Mouse (Mus musculus): ENCODE measurements around the gene Dnaic1.

Gene Dnaic1

DNA sequence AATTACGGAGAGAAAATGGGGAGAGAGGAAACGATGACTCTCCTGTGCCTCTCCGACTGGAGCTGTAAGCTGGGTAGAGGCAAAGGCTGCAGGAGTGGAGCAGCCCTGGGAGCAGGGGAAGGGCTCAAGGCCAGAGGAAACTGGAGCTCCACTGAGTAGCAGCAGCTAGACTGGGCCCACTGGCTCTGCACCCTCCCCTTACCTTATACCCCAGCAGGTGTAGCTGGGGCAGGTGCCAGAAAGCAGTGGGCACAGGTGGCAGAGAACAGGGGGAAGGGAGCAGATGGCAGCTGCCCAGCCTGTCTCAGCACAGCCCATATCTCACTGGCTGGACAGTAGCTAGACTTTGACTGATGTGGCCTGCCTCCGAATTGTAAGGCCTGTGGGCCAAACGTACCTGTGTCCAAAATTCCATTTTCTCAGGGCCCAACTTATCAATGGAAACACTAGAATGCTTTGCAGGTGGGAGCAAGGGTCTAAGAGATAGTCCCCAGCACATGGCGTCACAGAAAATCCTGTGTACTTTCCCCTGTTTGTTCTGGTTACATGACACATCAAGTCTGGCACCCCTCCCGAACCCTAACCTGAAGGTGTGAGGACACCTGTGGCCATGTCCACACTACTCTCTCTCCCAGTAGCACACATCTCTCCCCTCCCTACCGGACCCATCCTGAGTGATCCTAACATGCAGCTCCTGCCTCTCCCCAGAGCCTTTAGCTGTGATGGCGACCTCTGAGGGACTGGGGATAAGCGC, 67.5 kb downstream of the Dnaic1 start:
- DNase-seq, result no peak

DNA sequence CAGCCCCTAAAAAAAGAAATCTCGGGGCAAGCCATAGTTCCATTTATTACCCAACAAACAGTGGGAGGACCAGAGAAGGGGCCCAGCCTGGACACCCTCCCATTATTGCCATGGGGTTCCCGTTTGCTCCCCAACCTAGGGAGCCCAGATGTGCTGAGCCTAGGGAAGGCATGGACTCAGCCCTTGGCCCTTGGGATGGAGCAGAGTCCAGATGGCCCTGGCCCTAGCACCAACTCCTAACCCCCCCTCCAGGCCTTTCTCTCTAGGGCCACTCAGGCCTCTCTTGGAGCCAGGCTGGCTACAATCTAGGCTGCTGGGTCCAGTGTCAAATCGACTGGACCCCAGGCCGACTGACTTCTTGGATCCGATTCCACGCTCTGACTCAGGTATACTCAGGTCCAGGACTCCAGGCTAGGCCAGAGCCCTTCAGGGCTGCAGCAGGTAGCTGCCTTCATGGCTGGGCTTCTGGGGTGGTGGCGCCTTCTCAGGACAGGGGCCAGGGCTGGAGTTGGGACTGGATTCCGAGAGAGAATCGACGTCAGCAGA, 68.7 kb downstream of the Dnaic1 start:
- DNase-seq, result no peak

DNA sequence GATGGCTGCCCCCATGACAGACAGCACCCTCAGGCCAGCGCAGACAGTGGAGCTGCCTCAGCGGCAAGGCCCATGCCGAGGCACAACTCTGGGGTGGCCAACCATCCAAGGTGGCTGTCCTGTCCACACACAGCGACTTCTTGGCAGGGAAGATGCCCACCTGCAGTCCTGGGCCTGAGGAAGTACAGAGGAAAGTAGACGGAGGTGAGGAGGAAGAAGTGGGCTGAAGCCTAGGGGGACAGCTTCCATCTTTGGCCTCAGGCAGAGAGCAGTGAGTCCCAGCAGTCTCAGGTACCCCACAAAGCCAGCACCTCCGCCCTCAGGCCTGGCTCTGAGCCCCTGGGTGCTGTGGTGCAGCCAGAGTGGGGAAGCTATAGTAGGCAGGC, 69.2 kb downstream of the Dnaic1 start:
- DNase-seq, result peak in 1 of 2 experiments; percentile 20

DNA sequence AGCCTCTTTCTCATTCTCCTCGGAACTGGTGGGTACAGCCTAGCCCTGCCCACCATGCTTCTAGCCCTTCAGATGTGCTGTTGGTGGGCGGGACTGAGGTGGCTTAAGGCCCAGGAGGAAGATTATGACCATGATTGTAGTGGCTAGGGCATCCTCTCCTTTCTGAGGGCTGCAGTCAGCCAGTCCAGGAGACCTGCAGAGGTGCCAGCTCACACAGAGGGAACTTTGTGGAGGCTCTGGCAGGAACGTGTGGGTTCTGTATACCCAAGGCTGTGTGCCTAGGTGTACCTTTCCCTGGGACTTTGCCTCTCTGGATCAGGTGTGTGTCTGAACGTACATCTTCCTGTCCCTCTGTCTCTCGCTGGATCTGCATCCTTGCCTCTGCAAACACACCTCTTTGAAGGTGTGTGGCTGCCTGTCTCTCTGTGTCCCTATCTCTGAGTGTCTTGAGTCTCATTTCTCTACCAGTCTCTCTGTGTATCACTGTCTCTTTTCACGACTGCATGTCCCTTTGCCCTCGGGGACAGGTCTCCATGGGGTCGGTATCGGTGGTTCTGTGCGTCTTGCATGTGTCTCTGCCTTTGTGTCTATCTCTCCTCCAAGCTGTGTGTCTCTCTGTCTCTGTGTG, 69.8 kb downstream of the Dnaic1 start:
- peak in 1 of 2 experiments; percentile 15 for DNase-seq

DNA sequence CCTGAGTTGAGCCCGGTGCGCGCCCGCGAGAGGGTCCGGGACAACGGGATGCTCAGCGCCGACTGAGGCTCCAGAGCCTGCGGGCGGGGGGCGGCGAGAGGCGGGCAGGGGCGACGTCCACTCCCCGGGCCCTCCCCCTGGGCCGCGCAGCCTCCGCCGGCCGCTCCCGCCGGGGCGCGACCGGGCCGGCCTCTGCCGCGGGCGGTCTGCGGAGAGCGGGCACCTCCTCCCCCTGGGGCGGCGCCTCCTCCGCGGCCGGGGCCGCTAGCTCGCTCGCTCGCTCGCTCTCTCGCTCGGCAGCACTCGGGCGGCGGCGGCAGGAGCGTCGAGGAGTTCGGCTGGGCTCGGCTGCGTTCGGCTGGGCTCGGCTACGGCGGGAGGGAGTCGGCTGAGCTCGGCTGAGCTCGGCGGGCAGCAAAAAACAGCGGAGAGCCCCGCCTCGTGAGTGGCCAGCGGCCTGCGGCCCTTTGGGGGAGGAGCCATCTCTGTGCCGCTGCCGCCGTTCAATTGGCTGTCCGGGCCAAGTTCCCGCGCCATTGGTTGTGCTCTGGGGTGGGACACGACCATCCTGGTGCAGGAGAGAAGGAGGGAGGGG, 70.4 kb downstream of the Dnaic1 start, which contains the start of gene Enho:
TSS of gene Enho (minus strand) at position 412 of the 595 bp plus-strand sequence.
- DNase-seq, result peak; percentile 96 to 98

DNA sequence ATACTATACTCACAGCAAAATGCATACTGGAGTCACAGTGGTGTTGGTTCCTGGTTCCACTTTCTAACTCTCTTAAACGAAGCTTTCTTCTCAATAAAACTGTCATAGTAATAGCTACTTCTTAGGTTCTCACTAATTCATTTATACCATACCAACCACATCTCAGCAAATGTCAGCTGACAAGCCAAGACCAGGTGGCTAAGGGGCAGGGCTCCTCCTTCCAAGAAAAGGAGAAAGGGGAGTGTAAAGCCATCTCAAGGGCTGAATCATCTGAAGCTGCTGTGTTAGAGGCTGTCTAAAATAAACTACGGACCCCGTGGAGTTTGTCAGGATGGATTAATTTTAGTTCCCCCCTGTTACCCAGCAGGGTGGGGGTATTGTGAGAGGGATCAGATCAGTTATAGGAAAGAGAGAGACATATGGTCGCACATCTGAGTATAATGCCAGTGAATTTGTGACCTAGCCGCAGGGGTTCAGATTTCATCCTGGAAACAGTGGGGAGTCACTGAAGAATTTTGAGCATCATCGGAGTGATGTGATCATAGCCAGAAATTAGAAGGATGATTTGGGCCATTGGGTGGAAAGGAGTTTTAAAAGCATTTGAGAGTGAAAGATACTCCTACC, 71.7 kb downstream of the Dnaic1 start:
- DNase-seq, result no peak

DNA sequence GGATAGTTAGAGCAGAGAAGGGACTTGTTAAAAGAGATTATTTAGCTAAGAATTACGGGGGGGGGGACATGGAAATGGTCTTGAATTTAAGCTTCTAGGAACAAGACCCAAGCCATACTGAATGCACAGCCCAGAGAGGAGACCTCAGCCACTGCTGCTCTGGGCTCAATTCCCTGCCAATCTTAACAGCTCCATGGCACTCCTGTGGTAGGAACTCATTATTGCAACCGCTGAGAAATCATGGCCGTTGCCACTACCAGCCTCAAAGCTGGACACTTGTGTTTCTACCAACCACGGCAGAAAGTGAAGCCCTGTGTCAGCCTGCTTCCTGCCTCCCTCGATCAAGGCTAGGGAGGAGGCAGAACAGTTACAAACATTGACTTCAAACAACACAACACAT, 75.9 kb downstream of the Dnaic1 start:
- DNase-seq, result peak; percentile 32 to 65

DNA sequence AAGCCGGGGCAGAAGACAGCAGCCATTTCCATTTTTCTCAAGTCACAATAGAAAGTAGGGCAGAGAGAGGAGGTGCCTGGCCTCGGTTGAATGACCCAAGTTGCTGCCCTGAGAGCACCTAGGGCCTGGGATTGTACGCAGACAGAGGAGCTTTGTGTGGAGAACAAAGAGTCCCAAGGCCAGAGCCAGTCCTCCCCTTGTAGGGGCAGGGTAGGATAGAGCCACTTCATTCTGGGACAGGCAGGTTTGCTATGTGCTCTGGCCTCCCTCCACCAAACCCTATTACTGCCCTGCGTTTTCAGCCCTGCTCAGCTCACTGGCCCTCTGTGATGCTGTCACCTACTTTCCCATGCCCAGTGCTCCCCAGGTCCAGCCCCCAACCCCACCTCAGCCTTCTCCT, 78.6 kb downstream of the Dnaic1 start:
- no peak for DNase-seq

DNA sequence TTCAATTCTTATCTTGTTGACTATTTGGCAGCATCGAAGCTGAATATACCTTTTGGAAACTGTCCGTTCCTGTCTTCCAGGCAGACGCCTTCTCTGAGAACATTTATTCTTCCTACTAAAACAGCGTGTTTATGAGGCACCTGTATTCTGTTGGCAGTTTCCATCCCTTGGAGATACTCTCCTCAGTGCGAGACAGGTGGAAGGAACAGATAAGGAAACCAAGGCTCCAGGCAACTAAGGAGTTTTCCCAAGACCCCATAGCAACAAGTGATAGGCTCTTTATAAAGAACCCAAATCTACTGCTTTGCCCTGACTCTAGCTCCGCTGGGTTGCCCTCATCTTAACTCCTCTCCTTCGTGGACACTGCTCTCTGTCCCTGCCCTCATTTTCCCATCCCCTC, 79.1 kb downstream of the Dnaic1 start:
- no peak for DNase-seq

DNA sequence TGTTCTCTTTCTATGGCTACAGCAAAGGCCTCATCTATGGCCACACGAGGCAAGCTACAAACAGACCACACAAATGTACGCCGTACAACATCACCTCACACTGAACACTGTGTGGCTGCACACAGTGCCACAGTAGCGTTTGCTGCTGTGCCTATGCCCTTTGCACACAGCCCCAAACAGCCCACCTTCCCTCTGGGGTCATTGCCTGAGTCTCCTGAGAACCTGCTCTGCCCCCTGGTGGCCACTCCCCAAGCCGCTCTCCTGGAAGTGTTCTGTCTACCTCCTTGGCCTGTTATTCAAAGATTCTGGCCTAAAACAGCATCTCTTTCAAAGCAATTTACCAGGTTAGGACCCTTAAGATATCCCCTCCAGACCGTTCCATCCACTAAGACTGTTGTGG, 83.7 kb downstream of the Dnaic1 start:
- peak; percentile 70 to 80 for DNase-seq

DNA sequence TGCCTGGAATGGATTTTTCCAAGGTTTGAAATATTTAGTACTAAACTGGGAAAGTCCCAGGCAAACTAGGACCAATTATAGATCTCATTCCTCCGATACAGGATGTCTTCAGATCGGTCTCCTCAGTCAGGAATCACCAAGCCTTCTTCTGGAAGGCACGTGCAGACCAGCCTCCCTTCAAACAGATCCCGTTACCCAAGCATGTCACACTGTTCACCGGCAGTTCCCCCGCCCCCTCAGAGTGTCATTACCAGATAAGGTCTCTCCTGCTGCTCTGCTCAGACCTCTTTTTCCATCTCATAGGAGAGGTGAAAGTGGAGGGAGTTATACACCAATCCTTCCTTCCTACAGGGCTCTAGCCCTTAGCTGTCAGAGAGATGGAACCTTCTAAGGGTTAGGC, 84.2 kb downstream of the Dnaic1 start:
- DNase-seq, result no peak

DNA sequence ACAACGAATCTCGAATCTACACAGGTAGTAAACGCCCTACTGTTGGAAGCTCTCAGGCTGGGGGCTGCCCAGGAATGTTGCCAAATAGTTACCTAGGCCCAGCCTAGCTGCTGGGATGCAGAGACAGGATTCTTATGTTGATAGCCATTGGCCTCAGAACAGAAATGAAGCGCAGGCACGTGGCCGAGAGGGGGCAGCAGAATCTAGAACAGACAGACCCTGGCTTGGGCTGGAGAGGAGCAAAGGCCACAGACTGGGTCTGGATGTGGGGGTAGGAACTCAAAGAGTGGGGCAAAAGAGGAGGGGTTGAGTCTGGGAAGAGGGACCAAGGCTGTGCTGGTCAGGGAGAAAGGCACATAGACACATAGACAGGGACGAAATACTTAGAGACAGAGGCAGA, 84.6 kb downstream of the Dnaic1 start:
- DNase-seq, result peak; percentile 63 to 74

DNA sequence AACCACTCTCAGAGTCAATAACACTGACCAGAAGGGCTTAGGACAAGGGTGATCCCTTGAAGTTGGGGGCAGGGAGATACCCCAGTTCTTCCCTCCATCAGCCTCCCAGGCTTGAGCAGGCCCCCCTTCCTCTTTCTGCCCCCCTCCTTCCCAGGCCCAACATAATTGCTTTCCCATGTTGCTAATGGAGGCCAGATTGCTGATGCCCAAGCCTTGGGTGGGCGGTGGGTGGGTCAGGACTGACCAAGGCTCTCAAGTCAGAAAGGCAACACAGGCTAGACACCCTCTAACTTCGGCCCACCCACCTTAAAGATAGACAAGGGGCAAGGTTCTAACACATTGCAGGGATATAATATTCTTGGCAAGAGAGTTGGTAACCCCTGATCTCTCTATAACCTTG, 86.0 kb downstream of the Dnaic1 start:
- DNase-seq, result no peak

DNA sequence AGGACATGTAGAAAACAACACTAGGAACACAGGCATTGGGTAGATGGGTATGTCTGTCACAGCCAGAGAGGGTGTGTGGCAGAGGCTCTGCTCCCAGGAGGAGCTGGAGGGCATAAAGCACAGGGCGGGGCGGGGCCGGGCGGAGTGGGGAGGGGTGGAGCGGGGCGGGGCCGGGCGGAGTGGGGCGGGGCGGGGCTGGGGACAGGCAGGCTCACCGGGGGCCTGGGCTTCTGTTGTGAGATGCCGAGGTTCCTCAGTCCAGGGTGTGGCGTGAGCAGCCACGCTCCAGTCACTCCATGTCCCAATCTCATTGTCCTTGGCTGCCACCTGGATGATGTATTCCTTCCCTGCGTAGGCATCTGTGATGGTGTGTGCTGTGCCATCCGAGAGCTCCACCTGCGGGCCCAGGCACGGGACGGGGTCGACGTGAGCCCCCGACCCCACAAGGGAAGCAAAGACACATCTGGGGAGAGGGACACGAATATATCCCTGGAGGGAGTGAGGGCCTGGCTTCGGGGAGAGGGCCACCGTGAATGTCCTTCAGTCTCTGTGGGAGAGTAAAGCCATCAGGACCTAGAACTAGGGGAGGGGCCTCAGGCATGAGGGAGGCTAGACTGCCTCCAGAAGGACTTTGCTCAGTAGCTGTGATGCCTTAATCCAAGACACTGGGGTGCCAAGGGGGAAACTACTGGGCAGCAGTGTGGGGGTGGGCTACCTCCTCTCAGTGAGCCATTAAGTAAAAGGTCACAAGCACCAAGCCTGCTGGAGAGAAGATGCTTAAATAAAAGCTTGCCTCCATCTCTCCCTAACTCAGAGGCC, 89.2 kb downstream of the Dnaic1 start:
- no peak for DNase-seq

DNA sequence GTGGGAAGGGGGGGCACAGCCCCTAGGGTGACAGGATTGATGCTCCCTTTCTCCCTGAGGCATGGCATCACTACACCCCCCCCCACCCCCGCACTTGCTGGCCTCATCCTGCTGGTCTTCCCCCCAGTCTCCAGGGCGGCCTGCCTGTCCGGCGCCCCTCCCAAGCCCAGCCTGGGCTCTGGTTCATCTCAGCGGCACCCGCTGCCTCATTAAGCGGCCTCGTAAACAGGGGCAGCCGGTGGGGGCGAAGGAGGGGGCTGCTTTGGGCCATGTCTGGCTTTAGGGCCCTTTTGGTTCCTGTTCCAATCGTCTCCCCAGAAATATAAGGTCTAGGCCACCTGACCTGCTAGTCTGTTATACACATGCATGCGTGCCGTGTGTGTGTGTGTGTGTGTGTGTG, 90.0 kb downstream of the Dnaic1 start:
- DNase-seq, result no peak

DNA sequence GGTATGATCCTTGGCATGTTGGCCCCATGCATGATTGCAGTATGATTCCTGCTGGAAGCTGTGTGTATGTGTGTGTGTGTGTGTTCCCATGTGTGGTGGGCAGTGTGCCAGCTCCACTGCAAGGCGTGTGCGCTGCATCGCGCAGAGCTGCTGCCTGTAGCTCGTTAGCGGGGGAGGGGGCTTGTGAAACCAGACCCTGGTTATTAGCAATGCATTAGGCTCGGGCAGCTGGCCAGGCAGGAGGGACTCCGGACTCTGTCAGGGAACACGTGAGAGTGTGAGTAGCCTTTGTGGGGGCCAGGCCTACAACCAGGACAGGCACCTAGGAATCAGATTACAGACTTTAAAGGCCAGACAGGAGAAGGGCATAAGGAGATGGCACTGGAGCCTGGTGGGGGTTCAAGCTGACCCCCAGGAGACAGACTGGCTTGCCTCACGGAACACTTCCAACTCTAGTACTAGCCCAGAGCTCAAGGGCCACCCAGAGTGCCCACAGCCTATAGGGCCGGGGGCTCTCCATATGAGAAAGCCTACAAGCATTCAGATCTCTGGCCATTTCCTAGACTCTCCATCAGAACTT, 91.4 kb downstream of the Dnaic1 start:
- no peak for DNase-seq

DNA sequence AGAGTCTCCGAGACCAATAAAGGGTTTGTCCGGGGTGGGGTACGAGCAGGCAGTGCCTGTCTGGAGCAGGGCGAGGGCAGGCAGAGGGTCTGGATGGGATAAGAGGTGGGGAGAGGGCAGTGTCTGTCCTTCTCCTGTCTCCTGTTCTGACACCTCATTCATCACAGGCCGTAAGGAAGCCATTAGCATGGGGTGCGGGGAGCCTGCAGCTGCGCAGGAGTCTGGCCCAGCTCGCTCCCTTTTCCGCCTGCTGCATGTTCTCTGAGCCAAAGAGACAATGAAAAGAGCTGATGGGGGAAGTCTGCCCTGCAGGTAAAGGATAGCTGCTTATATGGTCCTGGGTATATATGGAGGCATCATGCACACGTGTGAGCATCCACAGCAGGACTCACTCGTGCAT, 93.1 kb downstream of the Dnaic1 start:
- no peak for DNase-seq

DNA sequence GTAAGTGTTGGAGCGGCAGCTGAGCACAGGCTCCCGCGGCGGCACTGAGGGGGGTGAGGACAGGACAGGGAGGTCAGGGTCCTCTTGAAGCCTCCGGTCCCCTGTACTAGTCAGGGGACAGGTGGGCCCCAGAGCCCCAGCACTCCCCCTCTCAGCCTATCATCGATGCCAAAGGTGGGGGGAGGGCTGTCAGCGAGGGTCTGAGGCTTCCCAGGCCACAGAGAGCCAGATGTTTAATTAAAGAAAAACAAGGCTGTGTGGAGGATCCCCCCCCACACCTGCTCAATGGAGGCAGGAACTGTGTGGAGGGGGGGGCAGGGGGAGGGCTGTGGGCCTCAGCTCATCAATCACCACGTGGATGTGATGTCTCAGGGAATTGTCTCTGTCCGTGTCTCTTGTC, 94.0 kb downstream of the Dnaic1 start:
- DNase-seq, result no peak

DNA sequence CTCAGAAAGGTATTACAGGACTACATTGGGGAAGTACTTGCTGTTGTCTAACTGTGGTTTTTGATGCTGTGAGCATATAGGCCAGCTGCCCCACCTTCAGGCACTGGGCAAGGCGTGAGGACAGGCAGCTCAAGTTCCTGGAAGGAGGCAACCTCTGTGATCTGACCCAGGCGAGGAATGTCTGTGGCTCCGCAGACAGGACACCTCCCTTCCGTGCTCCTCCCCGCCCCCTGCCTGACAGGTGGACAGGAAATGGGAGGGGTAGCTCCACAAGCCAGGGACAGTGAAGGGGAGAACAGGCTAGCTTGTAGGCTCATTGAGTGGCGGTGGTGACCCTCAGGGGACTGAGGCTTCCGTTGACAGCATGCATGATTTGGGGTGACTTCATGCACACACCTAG, 95.0 kb downstream of the Dnaic1 start:
- DNase-seq, result no peak

DNA sequence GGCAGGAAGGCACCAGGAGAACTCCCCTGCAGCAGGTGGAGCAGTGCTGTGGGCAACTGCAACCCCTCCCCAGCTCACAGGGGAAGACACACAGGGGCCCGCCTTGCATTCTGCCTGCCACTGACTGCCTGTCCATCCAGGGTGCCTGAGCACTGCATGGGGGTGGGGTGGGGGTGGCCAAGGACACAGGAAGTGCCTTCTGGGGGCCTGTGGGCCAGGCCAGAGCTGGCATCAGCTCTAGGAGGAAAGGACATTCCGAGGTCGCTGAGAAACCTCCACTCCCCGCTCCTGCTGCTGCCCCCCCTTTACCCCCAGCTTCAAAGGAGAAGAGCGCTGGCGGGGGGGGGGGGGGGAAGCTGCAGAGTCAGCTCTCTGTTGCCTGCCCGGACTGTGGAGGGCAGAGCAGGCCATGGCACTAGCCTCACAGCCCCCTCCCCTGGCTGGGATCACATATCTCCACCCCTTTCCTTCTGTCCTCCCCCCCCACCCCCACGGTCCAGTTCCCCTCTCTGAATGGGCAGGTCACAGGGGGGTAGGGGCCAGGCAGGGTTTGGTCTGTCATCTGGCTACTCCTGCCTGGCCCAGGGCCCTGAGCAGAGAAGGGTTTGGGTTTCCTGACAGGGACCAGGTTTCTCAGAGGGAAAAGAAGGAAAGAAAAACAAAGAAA, 95.6 kb downstream of the Dnaic1 start:
- no peak for DNase-seq

DNA sequence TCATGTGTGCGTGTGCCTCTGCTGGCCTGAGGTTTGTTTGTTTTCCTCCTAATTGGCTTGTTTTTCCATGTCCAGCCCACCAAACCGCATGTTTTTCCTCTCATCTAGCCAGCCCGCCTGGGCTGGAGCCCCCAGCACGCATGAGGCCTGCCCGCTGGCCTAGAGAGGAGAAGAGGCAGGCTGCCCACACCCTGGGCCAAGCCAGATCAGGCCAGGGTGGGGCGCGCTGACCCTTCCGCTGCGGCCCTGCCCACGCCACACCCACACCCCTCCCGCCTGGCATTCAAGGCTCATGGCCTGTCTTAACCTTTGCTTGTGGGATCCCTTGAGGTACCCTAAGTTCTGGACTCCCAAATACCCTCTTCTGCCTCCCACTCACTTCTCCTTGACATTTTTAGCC, 97.1 kb downstream of the Dnaic1 start:
- no peak for DNase-seq

DNA sequence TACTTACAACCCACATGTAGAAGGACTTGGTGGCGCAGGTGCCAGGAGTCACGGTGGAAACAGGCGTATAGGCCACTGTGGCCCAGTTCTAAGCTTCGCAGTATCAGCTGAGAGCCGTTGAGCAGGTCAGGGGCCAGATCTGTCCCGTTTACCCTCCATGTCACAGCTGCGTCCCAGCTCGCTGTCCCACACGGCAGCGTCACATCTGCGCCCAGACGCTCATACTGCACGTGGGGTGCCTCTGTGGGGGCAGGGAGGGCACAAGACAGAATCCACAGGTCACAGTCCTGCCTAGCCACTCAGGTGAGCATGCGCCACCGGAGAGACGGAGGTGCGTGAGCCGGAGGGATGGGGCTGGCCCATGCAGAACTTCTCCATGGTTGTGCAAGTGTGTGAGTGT, 101.3 kb downstream of the Dnaic1 start:
- no peak for DNase-seq

All from lung, postnatal 4 days (tissue).